Mouse (Mus musculus): ENCODE results near the gene Mat2a.

Mat2a gene

DNA sequence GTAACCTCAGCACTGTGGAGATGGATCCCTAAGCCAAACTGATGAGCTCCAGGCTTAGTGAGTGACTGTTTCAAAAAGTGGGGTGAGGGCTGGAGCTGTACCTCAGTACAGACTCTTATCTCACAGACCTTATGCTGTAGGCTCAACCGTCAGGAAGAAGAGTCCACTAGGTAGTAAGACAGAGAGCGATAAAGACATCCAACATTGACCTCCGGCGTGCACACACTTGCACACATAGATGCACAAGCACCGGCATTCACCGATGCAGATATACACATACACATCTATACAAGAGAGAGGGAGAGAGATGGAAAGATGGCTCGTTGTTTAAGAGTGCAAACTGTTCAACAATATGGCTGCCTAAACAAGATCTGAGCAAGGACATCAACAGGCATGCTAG, 55.4 kb downstream of the Mat2a start:
- in situ Hi-C loops (cut with MboI, MseI), result loop anchor here (5.0 to 10.0 kb wide), 2 partner anchors 37 to 591 kb away; partner anchors contain the start of genes 0610030E20Rik and Usp39

GRCm38 (mm10) chr6:72383142-72383820, 56.1 kb downstream of the Mat2a start:
- in situ Hi-C loops (cut with MboI, MseI), result loop anchor here (5.0 to 10.0 kb wide), 2 partner anchors 36 to 592 kb away; partner anchors contain the start of genes 0610030E20Rik and Usp39
